Mouse (Mus musculus) heart, embryonic 15.5 days (tissue): ENCODE measurements around the gene Gbx1. TPM values are rescaled to one million over a fixed set of nuclear protein-coding genes. Genes with fewer than 3 reads are reported as not detected.
A peak's percentile ranks its signal among the peaks of the same experiment; 100 is the strongest.

ENCODE experiments used
- ATAC-seq: fragments of 200-750 bp; cut with Nextera tagmentation; replicated peaks from 2 replicates; pipeline ENCODE4 v1.8.0; 2017; ENCODE audit warnings: low read depth, moderate TSS enrichment; ENCODE audit not compliant: insufficient number of reproducible peaks, insufficient read depth, low FRiP score
- H3K27ac ChIP-seq: fragments of 300-500 bp; sonication (generic); 2 replicates; pipeline ENCODE4 v1.5.1; 2015; ENCODE audit warnings: mild to moderate bottlenecking, inconsistent platforms
- H3K27me3 ChIP-seq: fragments of 300-500 bp; sonication (generic); 2 replicates; pipeline ENCODE4 v1.6.1; 2015; ENCODE audit warnings: inconsistent platforms
- H3K36me3 ChIP-seq: fragments of 300-500 bp; sonication (generic); 2 replicates; pipeline ENCODE4 v1.6.1; 2015; ENCODE audit warnings: mild to moderate bottlenecking, inconsistent platforms
- H3K4me1 ChIP-seq: fragments of 300-500 bp; sonication (generic); replicated peaks from 2 replicates; pipeline ENCODE4 v1.6.1; 2015; ENCODE audit warnings: inconsistent platforms
- H3K4me2 ChIP-seq: fragments of 300-500 bp; sonication (generic); 2 replicates; pipeline ENCODE4 v1.6.1; 2015; ENCODE audit warnings: inconsistent platforms, mild to moderate bottlenecking, moderate library complexity
- H3K4me3 ChIP-seq: fragments of 300-500 bp; sonication (generic); 2 replicates; pipeline ENCODE4 v1.5.1; 2015; ENCODE audit warnings: mild to moderate bottlenecking, inconsistent platforms
- H3K9ac ChIP-seq: fragments of 300-500 bp; sonication (generic); 2 replicates; pipeline ENCODE4 v1.6.1; 2015; ENCODE audit warnings: mild to moderate bottlenecking, inconsistent platforms
- H3K9me3 ChIP-seq: fragments of 300-500 bp; sonication (generic); replicated peaks from 2 replicates; pipeline ENCODE4 v1.6.1; 2016; ENCODE audit warnings: inconsistent platforms
- WGBS: fragments of 180-500 bp; shearing (Covaris S2); methylation state at CpG from one replicate; pipeline ENCODE4 v1.1.7; 2015; ENCODE audit warnings: mixed read lengths; 5-methylcytosine and 5-hydroxymethylcytosine counted together
- polyA plus RNA-seq: library from polyadenylated mRNA; unstranded; fragments of >200 nt; fragmentation: Nextera tagmentation; extraction: Ambion mirVana; gene quantifications from 2 replicates; pipeline ENCODE4 v1.2.1, GENCODE M21; 2015

Gene Gbx1
- polyA plus RNA-seq, 1 experiment from 2014 or later, result not detected

- peaks cover 38% of the 10 kb centered on the region for H3K4me1 ChIP-seq
- 3% methylated on average over 67 of the region's 67 CpGs for WGBS
- ATAC-seq, result peak; percentile 41
These were observed 52.2 kb downstream of the Gbx1 start for GRCm38 (mm10) chr5:24474723-24475261.

GRCm38 (mm10) chr5:24474025-24474722 lies 52.8 kb downstream of the Gbx1 start:
- Histone ChIP-seq H3K4me2 (peak overlapping the region; percentile 90), H3K9ac (peak overlapping the region; percentile 53), H3K4me3 (peak overlapping the region; percentile 50), H3K27ac (peak overlapping the region; percentile 21), H3K36me3 (peaks cover 16% of the 10 kb centered on the region; the same call in 1 of the 2 replicates), H3K4me1 (peaks cover 42% of the 10 kb centered on the region), H3K9me3 (no peaks in the 10 kb centered on the region), H3K27me3 (0 out of 2 replicates have a peak, but pooled peaks cover 4% of the 10 kb centered on the region)
- peak; percentile 13 for ATAC-seq
- WGBS, result 6% methylated on average over 71 of the region's 77 CpGs

More at GRCm38 (mm10) chr5:24474723-24475261, 52.2 kb downstream of the Gbx1 start:
- H3K9ac ChIP-seq, result peak overlapping the region; percentile 53
- H3K4me2 ChIP-seq, result peak overlapping the region; percentile 90
- H3K27me3 ChIP-seq, result 0 out of 2 replicates have a peak, but pooled peaks cover 4% of the 10 kb centered on the region
- peak overlapping the region; percentile 50 for H3K4me3 ChIP-seq
- no peaks in the 10 kb centered on the region for H3K9me3 ChIP-seq
- H3K36me3 ChIP-seq, result peaks cover 22% of the 10 kb centered on the region; the same call in 1 of the 2 replicates
- no peak overlapping the region; the same call in 1 of the 2 replicates for H3K27ac ChIP-seq

- H3K27ac ChIP-seq, result no peak overlapping the region
- WGBS, result 35% methylated on average over 7 of the region's 7 CpGs
- no peak overlapping the region for H3K9ac ChIP-seq
- H3K27me3 ChIP-seq, result 0 out of 2 replicates have a peak, but pooled peaks cover 4% of the 10 kb centered on the region
- peaks cover 6% of the 10 kb centered on the region; the same call in 1 of the 2 replicates for H3K36me3 ChIP-seq
- H3K9me3 ChIP-seq, result no peaks in the 10 kb centered on the region
- H3K4me1 ChIP-seq, result peaks cover 43% of the 10 kb centered on the region
- H3K4me3 ChIP-seq, result no peak overlapping the region
- ATAC-seq, result no peak
- H3K4me2 ChIP-seq, result no peak overlapping the region
These were observed 54.0 kb downstream of the Gbx1 start for GRCm38 (mm10) chr5:24472884-24473619.

GRCm38 (mm10) chr5:24470600-24470999 lies 56.4 kb downstream of the Gbx1 start:
- 0 out of 2 replicates have a peak, but pooled peaks cover 4% of the 10 kb centered on the region for H3K27me3 ChIP-seq
- no peak overlapping the region for H3K27ac ChIP-seq
- H3K4me3 ChIP-seq, result no peak overlapping the region
- no peak overlapping the region for H3K4me2 ChIP-seq
- H3K9ac ChIP-seq, result no peak overlapping the region
- ATAC-seq, result no peak
- no peaks in the 10 kb centered on the region for H3K36me3 ChIP-seq
- H3K4me1 ChIP-seq, result peaks cover 42% of the 10 kb centered on the region
- 12% methylated on average over 5 of the region's 5 CpGs for WGBS
- H3K9me3 ChIP-seq, result no peaks in the 10 kb centered on the region

GRCm38 (mm10) chr5:24466762-24467161 lies 60.2 kb downstream of the Gbx1 start:
- H3K4me1 ChIP-seq, result 0 out of 2 replicates have a peak, but pooled peaks cover 10% of the 10 kb centered on the region
- no peaks in the 10 kb centered on the region for H3K9me3 ChIP-seq
- WGBS, result 61% methylated on average over 12 of the region's 12 CpGs
- H3K36me3 ChIP-seq, result no peaks in the 10 kb centered on the region
- H3K9ac ChIP-seq, result no peak overlapping the region
- no peak overlapping the region for H3K4me2 ChIP-seq
- H3K4me3 ChIP-seq, result no peak overlapping the region
- no peak overlapping the region for H3K27ac ChIP-seq
- ATAC-seq, result no peak
- no peaks in the 10 kb centered on the region for H3K27me3 ChIP-seq

GRCm38 (mm10) chr5:24455613-24456012 lies 71.4 kb downstream of the Gbx1 start:
- no peak overlapping the region for H3K4me3 ChIP-seq
- peak overlapping the region; percentile 68 for H3K27ac ChIP-seq
- no peak for ATAC-seq
- H3K9me3 ChIP-seq, result no peaks in the 10 kb centered on the region
- peaks cover 3% of the 10 kb centered on the region; the same call in 1 of the 2 replicates for H3K36me3 ChIP-seq
- H3K9ac ChIP-seq, result peak overlapping the region; percentile 6; the same call in 1 of the 2 replicates
- H3K4me2 ChIP-seq, result peak overlapping the region; percentile 24
- H3K27me3 ChIP-seq, result no peaks in the 10 kb centered on the region
- 67% methylated on average over 7 of the region's 7 CpGs for WGBS
- H3K4me1 ChIP-seq, result peaks cover 41% of the 10 kb centered on the region

- peaks cover 3% of the 10 kb centered on the region; the same call in 1 of the 2 replicates for H3K36me3 ChIP-seq
- no peak overlapping the region for H3K9ac ChIP-seq
- no peaks in the 10 kb centered on the region for H3K9me3 ChIP-seq
- H3K4me2 ChIP-seq, result peak overlapping the region; percentile 84
- ATAC-seq, result no peak
- no peak overlapping the region for H3K4me3 ChIP-seq
- whole genome bisulfite sequencing, result 63% methylated on average over 3 of the region's 3 CpGs
- no peaks in the 10 kb centered on the region for H3K27me3 ChIP-seq
- peaks cover 41% of the 10 kb centered on the region for H3K4me1 ChIP-seq
- H3K27ac ChIP-seq, result peak overlapping the region; percentile 68
These were observed 71.9 kb downstream of the Gbx1 start for GRCm38 (mm10) chr5:24455076-24455475.

DNA sequence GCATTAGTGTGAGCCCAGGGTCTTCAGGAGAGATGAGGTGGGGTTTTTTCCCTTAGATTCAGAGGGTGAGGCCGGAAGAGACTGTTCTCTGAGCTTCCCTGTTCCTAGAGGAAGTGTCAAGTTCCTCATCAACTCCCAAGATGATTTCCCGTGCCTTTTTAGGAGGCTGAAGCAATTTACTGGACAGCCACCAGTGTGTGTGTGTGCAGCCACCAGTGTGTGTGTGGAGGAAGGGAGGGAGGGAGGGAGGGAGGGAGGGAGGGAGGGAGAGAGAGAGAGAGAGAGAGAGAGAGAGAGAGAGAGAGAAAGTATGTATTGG lies 73.1 kb downstream of the Gbx1 start:
- WGBS, result 32% methylated on average over 2 of the region's 2 CpGs
- Histone ChIP-seq H3K4me3 (peak overlapping the region; percentile 65), H3K4me2 (peak overlapping the region; percentile 84), H3K36me3 (peaks cover 3% of the 10 kb centered on the region; the same call in 1 of the 2 replicates), H3K27me3 (no peaks in the 10 kb centered on the region), H3K9me3 (no peaks in the 10 kb centered on the region), H3K4me1 (peaks cover 41% of the 10 kb centered on the region), H3K27ac (peak overlapping the region; percentile 95; the same call in 1 of the 2 replicates), H3K9ac (peak overlapping the region; percentile 86; the same call in 1 of the 2 replicates)
- ATAC-seq, result no peak

DNA sequence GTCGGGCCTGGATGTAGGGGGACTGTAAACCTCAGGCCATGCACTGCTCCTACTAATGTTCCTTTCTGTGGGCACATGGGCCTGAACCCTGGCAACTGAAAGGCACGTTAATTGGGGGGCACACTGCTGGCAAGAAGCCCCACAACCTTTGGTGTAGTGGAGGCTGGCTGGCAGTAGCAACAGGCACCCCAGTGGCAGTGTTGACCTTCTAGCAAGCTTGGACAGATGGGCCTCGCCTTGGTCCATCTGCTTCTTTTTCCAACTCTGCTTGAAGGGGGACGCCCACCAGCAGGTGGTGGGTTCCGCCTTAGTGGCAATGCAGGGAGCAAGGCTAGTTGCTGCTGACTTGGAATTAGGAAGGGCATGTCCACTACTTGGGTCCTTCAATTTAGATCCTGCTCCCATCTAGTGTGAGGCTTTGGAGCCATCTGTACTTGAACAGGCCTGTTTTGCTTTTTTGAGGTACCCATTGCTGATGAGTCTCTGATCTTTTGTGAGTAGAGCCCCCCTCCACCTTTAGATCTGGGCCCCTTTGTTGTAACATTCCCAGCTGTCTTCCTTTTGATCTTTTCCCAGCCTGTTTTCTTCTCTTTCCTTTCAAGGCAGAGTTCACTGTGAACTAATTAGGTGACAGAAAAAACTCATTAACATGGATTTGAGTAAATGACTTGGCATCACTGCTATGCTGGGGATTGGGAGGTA lies 73.6 kb downstream of the Gbx1 start:
- peaks cover 41% of the 10 kb centered on the region for H3K4me1 ChIP-seq
- 25% methylated on average over 5 of the region's 5 CpGs for WGBS
- no peak for ATAC-seq
- no peaks in the 10 kb centered on the region for H3K36me3 ChIP-seq
- peak overlapping the region; percentile 65 for H3K4me3 ChIP-seq
- peak overlapping the region; percentile 84 for H3K4me2 ChIP-seq
- peak overlapping the region; percentile 95 for H3K27ac ChIP-seq
- no peaks in the 10 kb centered on the region for H3K9me3 ChIP-seq
- no peaks in the 10 kb centered on the region for H3K27me3 ChIP-seq
- peak overlapping the region; percentile 86 for H3K9ac ChIP-seq
